Mouse (Mus musculus) MEL (cell line): ENCODE measurements around the gene Gm8011. TPM values are rescaled to one million over a fixed set of nuclear protein-coding genes. Genes with fewer than 3 reads are reported as not detected.
"Not testable (repeated sequence)": the region's sequence is repeated elsewhere in the genome, so short reads cannot be mapped to it uniquely, and the experiment has no call there.

ENCODE experiments used
- DNase-seq: peaks from one replicate; pipeline ENCODE4 v3.0.0; 2011; ENCODE audit warnings: low read depth, low spot score
- H3K27ac ChIP-seq: 2 replicates; pipeline ENCODE4 v1.5.1; 2012; ENCODE audit warnings: low read depth, mild to moderate bottlenecking, control low read depth, low read length, moderate library complexity; ENCODE audit not compliant: control insufficient read depth
- H3K27me3 ChIP-seq, 2 experiments: fragments of 150-350 bp in 1 of 2; sonication (generic) in 1 of 2; 2 replicates each; pipeline ENCODE4 v1.6.1; 2012; ENCODE audit warnings: low read length in 2 of 2, mild to moderate bottlenecking in 2 of 2, improper control_type of control experiment in 1 of 2, moderate library complexity in 1 of 2; ENCODE audit not compliant: insufficient read depth in 2 of 2, control insufficient read depth in 1 of 2
- H3K36me3 ChIP-seq, 2 experiments: 2 replicates each; pipeline ENCODE4 v1.6.1; 2012 to 2014; ENCODE audit warnings: low read length in 2 of 2, improper control_type of control experiment in 1 of 2, inconsistent platforms in 1 of 2, mild to moderate bottlenecking in 1 of 2; ENCODE audit not compliant: insufficient read depth in 2 of 2, control insufficient read depth in 1 of 2
- H3K4me1 ChIP-seq, 2 experiments: fragments of 150-350 bp in 1 of 2; sonication (generic) in 1 of 2; 2 replicates each; pipeline ENCODE4 v1.6.1; 2012; ENCODE audit warnings: low read length in 2 of 2, improper control_type of control experiment in 1 of 2, mild to moderate bottlenecking in 1 of 2; ENCODE audit not compliant: insufficient read depth in 2 of 2, control insufficient read depth in 1 of 2
- H3K4me3 ChIP-seq, 2 experiments: fragments of 150-350 bp in 1 of 2; sonication (generic) in 1 of 2; 2 replicates each; pipeline ENCODE4 v1.5.1; 2012; ENCODE audit warnings: low read depth in 2 of 2, low read length in 2 of 2, mild to moderate bottlenecking in 2 of 2, moderate library complexity in 2 of 2, control low read depth in 1 of 2, improper control_type of control experiment in 1 of 2; ENCODE audit not compliant: control insufficient read depth in 1 of 2, insufficient read depth in 1 of 2
- H3K79me2 ChIP-seq: 2 replicates; pipeline ENCODE4 v1.6.1; 2012; ENCODE audit warnings: mild to moderate bottlenecking, low read length, moderate library complexity; ENCODE audit not compliant: control insufficient read depth, poor library complexity, insufficient read depth
- H3K9ac ChIP-seq: 2 replicates; pipeline ENCODE4 v1.6.1; 2012; ENCODE audit warnings: low read depth, mild to moderate bottlenecking, control low read depth, low read length, moderate library complexity; ENCODE audit not compliant: control insufficient read depth, poor library complexity, severe bottlenecking
- H3K9me3 ChIP-seq: fragments of 150-350 bp; sonication (generic); replicated peaks from 2 replicates; pipeline ENCODE4 v1.6.1; 2012; ENCODE audit warnings: mild to moderate bottlenecking, low read length, improper control_type of control experiment, moderate library complexity; ENCODE audit not compliant: insufficient read depth
- polyA plus RNA-seq, 2 experiments: library from polyadenylated mRNA; stranded (reverse) in 1 of 2; unstranded in 1 of 2; fragments of >175 nt in 1 of 2; fragments of >200 nt in 1 of 2; gene quantifications; 2 replicates each; pipeline versions ENCODE4 v1.2.1 to v1.2.4; 2012; ENCODE audit warnings: low replicate concordance in 2 of 2, low read depth in 1 of 2; ENCODE audit not compliant: insufficient read length in 2 of 2, insufficient read depth in 1 of 2, missing spikeins in 1 of 2
- total RNA-seq: library from RNA; depleted of rRNA; stranded (reverse); fragments of 300-350 nt; gene quantifications from 2 replicates; pipeline ENCODE4 v1.2.3, GENCODE M21; 2012; rRNA removed

Gm8011 gene
- total RNA-seq (0.10 and 0.12 TPM in 2 replicates), polyA plus RNA-seq (not detected)

- H3K36me3 ChIP-seq, H3K4me1 ChIP-seq, H3K9me3 ChIP-seq, H3K79me2 ChIP-seq, DNase-seq, H3K9ac ChIP-seq, H3K27me3 ChIP-seq, H3K4me3 ChIP-seq, H3K27ac ChIP-seq: not testable (repeated sequence)
Observed at GRCm38 (mm10) chr14:42463581-42463980, at the start of gene Gm8011. Gene Gm8011, plus strand, starts transcription at chr14:42463881.

- not testable (repeated sequence) for H3K79me2 ChIP-seq, H3K27ac ChIP-seq, H3K4me1 ChIP-seq, H3K9ac ChIP-seq, H3K36me3 ChIP-seq, H3K4me3 ChIP-seq, H3K27me3 ChIP-seq, H3K9me3 ChIP-seq, DNase-seq
Observed at GRCm38 (mm10) chr14:42439573-42439972, 24.1 kb upstream of the Gm8011 start, which contains the start of gene Gm8005. Gene Gm8005, minus strand, starts transcription at chr14:42439673.

GRCm38 (mm10) chr14:42502249-42502648 is 38.6 kb downstream of the Gm8011 start, which contains the start of gene Gm8020:
Gene Gm8020, minus strand, starts transcription at chr14:42502349.
- H3K9ac ChIP-seq, H3K36me3 ChIP-seq, H3K27me3 ChIP-seq, DNase-seq, H3K27ac ChIP-seq, H3K9me3 ChIP-seq, H3K4me3 ChIP-seq, H3K4me1 ChIP-seq, H3K79me2 ChIP-seq: not testable (repeated sequence)

Other genes with a start within 250 kb of the Gm8011 start
- gene Gm17026, start 203.8 kb upstream of the Gm8011 start, total RNA-seq = not detected in 2 replicates
- gene Gm17026, start 203.8 kb upstream of the Gm8011 start, polyA plus RNA-seq = not detected
- gene Gm9611, start 166.5 kb upstream of the Gm8011 start, total RNA-seq = not detected in 2 replicates
- gene Gm9611, start 166.5 kb upstream of the Gm8011 start, polyA plus RNA-seq = not detected
- gene Gm7995, start 153.7 kb upstream of the Gm8011 start, total RNA-seq = not detected in 2 replicates
- gene Gm7995, start 153.7 kb upstream of the Gm8011 start, polyA plus RNA-seq = not detected
- gene Gm8005, start 24.2 kb upstream of the Gm8011 start, total RNA-seq = not detected in 2 replicates
- gene Gm8005, start 24.2 kb upstream of the Gm8011 start, polyA plus RNA-seq = not detected
- gene Gm8020, start 38.5 kb downstream of the Gm8011 start, total RNA-seq = not detected in 2 replicates
- gene Gm8020, start 38.5 kb downstream of the Gm8011 start, polyA plus RNA-seq = not detected
- gene Gm8024, start 60.4 kb downstream of the Gm8011 start, total RNA-seq = not detected in 2 replicates
- gene Gm8024, start 60.4 kb downstream of the Gm8011 start, polyA plus RNA-seq = not detected
- not detected in 2 replicates for gene Gm17124, start 136.0 kb downstream of the Gm8011 start, total RNA-seq
- not detected for gene Gm17124, start 136.0 kb downstream of the Gm8011 start, polyA plus RNA-seq
- not detected in 2 replicates for gene Gm3633, start 178.0 kb downstream of the Gm8011 start, total RNA-seq
- gene Gm3633, start 178.0 kb downstream of the Gm8011 start, polyA plus RNA-seq = not detected
- gene Gm10378, start 192.1 kb downstream of the Gm8011 start, total RNA-seq = not detected in 2 replicates
- gene Gm10378, start 192.1 kb downstream of the Gm8011 start, polyA plus RNA-seq = not detected